Mouse (Mus musculus) common myeloid progenitor, adult 5-6 weeks (primary cell): ENCODE results near the gene Pias4. TPM values are rescaled to one million over a fixed set of nuclear protein-coding genes. Genes with fewer than 3 reads are reported as not detected.
A peak's percentile ranks its signal among the peaks of the same experiment; 100 is the strongest.

ENCODE experiments used
- ATAC-seq: replicated peaks from 2 replicates; pipeline ENCODE4 v1.8.0; 2016; ENCODE audit warnings: low read depth, mild to moderate bottlenecking, moderate TSS enrichment, inconsistent platforms; ENCODE audit not compliant: poor library complexity, severe bottlenecking
- total RNA-seq: library from RNA; stranded (forward); fragments of 200-1000, 187-1606 nt; gene quantifications from 2 replicates; pipeline ENCODE4 v1.2.3, GENCODE M21; 2017

Pias4 gene
- total RNA-seq, 1 experiment from 2014 or later = 8.4 TPM

DNA sequence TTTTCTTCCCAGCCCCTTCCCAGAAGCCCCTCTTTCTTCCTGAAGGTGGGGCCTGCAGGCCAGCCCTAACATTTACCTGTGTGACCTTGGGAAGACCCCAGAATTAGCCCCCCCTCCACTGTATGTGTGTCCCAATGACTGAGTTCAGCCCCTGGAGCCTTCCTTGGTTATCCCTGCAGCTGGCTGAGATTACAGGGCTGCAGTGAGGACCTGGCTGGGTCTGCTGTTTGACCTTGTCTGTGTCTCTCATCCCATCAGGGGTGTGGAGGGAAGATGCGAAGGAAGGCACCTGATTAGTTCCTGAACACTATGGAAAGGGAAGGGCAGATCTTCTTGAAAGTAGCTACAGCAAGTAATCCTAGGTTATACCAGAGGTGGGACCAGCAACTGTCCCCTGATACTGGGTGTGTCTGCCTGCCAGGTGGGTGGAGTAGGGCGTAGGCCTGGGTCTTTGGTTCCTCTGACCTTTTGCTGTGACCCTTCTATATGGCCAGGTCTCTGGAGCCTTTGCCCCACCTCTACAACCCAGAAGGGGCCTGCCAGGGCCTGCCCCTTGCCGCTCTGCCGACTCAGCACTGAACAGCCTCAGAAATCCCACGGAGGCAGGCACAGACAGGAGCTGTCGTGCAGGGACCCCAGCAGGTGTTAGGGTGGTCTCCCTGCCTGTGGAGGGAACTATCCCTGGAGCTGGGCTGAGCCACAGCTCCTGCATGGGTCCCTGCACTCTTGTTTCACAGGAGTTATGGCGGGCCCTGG is 26.1 kb downstream of the Pias4 start:
- no peak for ATAC-seq

- no peak for ATAC-seq
Observed at GRCm38 (mm10) chr10:81140717-81141454, 26.8 kb downstream of the Pias4 start.

DNA sequence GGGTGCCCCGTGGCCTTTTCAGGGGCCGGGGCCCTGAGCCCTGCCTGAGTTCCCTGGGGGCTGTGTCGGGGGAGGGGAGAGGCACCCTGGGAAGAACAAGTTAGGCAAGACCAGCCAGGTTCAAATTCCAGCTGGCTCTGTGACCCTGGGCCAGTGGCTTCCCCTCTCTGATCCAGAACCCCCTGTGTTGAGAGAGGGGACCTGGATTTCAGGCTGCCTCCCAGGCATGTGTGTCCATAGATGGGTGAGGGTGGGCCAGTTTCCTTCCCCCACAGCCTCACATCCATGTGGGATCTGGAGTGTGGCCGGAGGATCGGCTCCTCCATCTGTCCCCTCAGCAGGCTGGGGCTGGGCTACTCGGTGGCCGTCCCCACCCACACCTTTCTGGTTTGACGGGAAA is 27.7 kb downstream of the Pias4 start:
- ATAC-seq = no peak

DNA sequence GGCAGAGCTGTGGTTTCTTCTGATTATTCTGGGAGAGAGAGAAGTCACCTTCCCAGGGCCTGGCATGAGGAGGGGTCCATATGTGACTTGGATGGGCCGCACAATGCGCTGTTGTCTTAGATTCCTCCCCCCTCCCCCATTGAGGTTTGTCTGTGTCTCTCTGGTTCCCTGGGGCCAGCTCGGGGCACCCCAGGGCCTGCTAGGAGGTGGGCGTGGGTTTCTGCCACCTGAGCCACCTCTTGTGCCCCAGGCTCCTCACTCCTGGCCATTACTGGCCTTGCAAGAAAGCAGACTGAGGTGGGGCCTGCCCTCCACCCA is 28.2 kb downstream of the Pias4 start:
- no peak for ATAC-seq

DNA sequence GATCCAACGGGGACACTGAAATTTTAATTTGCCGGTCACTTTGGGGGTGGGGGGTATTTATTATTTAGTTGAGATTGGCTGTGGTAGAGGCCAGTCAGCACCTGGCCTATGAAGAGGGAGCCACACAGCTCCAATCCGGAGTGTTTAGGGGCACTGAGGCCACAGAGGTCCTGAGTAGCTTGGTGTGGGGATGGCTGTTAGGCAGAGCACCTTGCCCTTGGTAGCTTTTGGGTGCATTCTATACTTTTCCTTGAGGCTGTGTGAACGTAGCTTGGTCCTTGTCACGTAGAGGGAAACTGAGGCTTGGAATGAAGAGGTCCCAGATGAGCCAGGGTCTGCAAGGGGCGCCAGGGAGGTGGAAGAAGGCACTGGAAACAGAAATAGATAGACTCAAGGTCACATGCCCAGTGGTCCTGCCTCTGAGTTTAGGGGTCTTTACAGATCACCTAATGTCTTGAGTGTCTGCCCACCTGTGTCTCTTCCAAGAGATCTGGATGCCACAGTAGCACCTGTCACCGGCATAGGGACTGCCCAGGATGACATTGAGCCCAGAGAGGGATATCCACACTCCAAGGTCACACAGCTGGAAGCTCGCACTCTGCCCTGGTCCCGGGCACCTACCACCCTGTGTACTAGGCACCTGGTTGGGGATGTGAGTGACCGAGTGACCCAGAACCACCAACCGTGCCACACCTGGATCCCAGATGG is 28.7 kb downstream of the Pias4 start:
- ATAC-seq = no peak

DNA sequence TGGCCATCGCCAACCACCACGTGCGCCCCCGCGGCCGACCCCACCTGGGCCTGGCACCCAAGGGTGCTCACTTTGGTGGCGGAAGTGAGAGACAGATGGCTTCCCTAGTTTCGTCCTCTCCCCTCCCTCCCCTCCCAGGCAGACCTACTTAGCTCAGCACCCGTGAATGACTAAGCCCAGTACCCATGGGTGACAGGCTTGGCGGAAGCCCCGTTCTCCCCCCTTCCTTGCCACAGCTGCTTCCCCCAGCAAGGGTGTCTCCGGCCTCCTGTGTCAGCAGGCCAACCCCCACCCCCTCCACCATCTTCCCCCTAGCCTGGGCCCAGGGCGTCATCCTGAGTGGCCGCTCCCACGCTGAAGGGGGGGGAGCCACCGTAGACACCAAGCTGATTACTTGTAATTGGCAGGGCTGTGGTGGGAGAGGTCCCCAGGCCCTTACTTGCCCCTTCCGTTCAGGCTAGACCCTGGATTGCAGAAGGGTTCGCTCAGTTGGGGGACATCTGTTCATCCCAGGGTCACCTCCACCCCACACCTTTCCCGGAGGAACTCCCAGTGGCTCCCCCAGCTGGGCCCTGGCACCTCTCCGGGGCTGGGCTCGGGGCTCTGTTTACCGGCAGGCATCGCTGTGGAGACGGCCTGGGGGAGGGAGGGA is 29.5 kb downstream of the Pias4 start:
- ATAC-seq = peak; percentile 2; the same call in 1 of the 2 replicates

- peak; percentile 72 for ATAC-seq
Observed at GRCm38 (mm10) chr10:81137252-81138130, 30.2 kb downstream of the Pias4 start.

- ATAC-seq = no peak
Observed at GRCm38 (mm10) chr10:81136706-81137231, 31.0 kb downstream of the Pias4 start.

- ATAC-seq = peak; percentile 13
Observed at GRCm38 (mm10) chr10:81135831-81136705, 31.7 kb downstream of the Pias4 start.

DNA sequence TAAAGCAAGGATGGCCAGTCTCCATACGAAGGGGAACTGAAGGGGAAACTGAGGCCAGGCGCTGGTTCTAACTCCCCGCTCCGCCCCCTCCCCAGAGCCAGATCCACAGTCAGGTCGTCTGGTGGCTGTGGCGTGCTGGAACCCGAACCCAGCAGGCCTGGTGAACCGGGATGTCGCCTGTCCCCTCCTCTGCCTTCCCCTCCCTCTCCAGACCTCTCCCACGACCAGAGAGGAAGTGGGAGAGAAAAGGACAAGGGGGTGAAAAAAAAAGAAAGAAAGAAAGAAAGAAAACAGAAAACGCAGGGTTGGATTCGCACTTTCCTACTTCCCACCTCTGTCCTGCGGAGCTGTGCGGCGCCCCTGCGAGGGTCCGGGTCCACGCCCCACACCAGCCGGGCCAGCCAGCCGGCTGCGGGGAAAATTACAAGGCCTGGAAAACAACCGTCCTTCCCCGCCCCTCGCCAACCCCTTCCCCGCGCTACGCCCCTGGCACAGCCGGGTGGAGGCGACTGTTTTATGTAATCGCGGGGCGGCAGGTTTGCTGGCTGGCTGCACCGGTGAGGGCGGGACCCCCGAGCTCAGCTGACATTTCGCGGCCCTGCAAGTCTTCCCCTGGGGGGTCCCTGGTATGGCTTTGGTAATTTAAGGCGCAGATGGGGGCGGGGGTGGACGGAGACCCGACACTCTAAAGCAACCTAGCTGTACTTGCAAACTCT is 32.6 kb downstream of the Pias4 start, which contains the start of gene Zbtb7a:
Gene Zbtb7a (plus strand): TSS at position 255 of the 716 bp plus-strand sequence.
- no peak for ATAC-seq

GRCm38 (mm10) chr10:81134181-81134587 is 33.5 kb downstream of the Pias4 start:
- ATAC-seq = peak; percentile 37

DNA sequence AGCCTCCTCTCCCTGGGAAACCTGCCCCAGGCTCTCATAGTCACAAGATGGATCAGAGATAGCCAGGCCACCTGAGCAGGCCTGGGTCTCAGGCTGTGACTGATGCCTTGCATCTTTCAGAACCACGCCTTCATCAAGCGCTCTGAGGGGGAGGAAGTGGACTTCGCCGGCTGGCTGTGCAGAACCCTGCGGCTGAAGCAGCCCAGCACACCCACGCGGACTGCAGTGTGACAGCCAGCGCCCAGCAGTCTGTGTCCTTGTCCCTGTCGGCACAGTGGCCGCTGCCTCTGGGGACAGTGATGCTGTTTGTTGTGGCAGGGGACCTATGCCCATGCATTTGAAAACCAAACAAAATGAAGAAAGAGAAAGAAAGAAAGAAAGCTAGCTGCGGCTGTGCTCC is 44.2 kb downstream of the Pias4 start:
- no peak for ATAC-seq

DNA sequence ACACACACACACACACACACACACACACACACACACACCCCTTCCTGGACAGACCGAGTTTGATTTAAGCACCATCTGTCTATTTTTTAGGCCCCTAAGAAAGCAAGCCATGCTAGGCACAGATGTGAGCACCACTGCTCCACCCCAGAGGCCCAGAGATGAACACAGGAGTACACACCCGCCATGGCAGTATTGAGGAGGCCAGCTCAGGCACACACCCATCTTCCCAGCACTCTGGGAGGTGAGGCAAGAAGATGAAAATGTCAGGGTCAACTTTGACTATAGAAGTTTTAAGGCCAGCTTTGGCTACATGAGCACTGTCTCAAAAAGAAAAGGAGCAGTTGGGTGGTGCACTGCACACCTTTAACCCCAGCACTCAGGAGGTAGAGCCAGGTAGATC is 44.8 kb downstream of the Pias4 start:
- ATAC-seq = no peak

- ATAC-seq = no peak
Observed at GRCm38 (mm10) chr10:81120650-81121049, 47.1 kb downstream of the Pias4 start.

GRCm38 (mm10) chr10:81119625-81120024 is 48.1 kb downstream of the Pias4 start:
- ATAC-seq = no peak

DNA sequence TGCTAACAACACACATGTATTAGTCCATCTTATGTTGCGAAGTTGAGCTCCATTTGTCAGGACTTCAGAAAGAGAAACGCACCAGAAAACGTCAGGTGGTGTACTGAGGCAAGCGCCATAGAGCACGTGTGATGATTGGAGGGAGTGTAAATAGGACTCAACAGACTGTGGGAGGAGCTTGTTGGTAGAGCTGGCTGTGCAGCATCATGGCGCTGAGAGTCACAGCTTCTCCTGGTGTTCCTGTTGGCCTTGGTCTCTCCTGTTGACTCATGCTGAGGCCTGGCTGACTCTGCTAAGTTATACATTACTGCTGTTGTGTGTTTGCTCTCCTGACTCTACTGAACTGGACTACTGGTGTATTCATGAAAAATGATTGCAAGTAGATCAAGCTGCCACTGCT is 54.8 kb downstream of the Pias4 start:
- ATAC-seq = no peak

- peak; percentile 78 for ATAC-seq
Observed at GRCm38 (mm10) chr10:81106113-81106721, 61.5 kb downstream of the Pias4 start.
